Mouse (Mus musculus) right cerebral cortex, postnatal 36 days (tissue): ENCODE data around the gene Sbsn.

ENCODE experiments used
- DNase-seq, 2 experiments: peaks; one replicate each; pipeline ENCODE4 v3.0.0; 2022; ENCODE audit warnings: low spot score in 2 of 2, mixed read lengths in 1 of 2

Gene Sbsn

GRCm38 (mm10) chr7:30757001-30757400 is 5.7 kb downstream of the Sbsn start:
- no peak for DNase-seq

GRCm38 (mm10) chr7:30758853-30759252 is 7.6 kb downstream of the Sbsn start:
- DNase-seq: no peak

DNA sequence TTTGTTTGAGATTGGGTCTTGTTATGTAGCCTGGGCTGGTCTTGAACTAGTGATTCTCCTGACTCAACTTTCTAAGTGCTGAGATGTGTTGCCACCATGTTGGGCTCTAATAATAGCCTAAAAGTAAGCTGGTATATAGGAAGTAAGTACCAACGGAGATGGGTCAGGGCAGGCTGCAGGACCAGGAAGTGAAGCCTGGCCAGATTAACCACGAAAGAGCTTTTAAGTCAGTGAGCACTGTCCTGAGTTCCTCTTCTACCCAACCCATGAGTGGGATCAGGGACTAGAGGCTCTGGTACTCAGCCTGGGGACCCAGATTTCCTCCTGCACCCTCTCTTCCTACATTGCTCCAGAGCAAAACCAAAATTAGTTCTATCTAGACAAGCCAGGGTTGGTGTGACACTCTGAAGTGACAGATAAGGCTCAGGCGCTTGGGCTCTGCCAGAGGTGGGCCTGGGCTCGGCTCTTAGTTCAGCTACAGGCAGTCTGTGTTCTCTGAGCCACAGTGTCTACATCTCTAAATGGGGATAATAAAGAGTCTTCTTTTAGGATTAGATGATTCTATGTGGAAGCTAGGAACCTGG is 10.6 kb downstream of the Sbsn start:
- no peak for DNase-seq

- no peak for DNase-seq
Observed at GRCm38 (mm10) chr7:30763456-30763855, 12.2 kb downstream of the Sbsn start, which contains the start of gene Dmkn. Dmkn (plus strand) TSS chr7:30763756.

DNA sequence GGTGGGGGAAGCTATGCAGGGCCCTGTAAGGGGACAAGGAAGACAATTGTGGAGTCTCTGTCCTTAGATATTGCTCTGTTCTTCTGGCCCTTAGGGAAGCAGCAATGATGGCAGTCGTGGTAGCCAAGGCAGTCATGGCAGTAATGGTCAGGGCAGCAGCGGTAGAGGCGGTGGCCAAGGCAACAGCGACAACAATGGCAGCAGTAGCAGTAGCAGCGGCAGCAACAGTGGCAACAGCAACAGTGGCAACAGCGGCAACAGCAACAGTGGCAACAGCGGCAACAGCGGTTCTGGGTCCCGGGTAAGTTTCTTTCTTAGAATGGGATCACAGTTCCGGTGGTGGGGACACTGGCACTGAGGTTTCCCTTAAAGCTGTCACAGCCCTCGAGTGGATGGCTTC is 13.9 kb downstream of the Sbsn start:
- no peak for DNase-seq

DNA sequence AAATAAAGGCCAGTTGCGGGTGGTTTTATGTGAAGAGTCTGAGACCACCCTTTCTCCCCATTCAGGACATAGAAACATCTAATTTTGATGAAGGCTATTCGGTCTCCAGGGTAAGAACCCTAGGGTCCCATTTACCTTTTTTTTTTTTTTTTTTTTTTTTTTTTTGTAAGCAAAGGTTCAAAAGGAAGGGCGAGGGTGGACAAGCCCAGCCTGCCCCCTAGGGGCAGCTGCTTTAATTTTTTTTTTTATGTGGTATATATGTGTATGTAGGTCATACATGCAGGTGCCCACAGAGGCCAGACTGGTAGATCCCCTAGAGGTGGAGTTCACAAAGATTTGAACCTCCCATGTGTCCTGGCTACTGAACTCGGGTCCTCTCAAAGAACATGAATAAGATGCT is 15.1 kb downstream of the Sbsn start:
- no peak for DNase-seq

DNA sequence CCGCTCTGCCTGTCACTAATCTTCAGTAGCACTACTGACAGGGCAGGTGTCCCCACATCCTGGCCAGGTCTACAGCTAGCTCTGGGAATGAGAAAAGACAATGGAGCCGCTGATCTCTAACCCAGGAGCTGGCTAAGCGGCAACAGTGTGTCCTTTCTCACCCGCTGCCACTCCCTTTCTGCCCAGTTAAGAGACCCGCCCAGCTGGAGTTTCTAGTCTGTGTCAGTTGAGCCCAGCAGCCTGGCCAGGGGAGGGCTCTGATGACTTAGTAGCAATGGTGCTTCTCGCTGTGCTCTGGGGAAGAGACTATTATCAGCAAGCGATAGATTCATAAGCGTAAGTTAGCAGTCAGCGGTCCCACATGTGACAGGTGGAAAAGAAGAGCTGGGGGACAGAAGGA is 18.0 kb downstream of the Sbsn start:
- DNase-seq: no peak

- DNase-seq: no peak
Observed at GRCm38 (mm10) chr7:30776104-30776503, 24.8 kb downstream of the Sbsn start.

DNA sequence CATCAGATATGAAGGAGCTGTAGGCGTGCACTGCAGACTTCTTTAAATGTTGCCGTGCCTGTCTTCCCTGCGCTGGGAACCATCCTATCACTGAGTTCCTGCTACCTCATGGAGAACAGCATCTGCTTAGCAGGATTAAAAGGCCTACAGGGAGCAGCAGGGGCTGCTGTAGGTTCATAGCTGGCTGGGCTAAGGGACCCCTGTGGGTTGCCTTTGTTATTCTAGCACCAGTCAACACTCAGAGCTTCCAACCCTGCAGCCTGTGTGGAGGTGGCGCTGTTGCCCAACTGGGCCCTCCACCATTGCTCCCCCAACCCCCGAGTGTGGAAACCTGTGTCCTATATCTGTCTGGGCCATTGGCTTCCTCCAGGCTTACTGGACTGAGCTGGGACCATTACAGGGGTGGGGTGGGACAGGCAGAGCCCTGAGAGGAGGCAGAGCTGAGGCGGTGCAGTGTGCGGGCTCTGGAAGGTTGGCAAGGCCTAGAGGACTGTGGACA is 25.9 kb downstream of the Sbsn start:
- DNase-seq: no peak

DNA sequence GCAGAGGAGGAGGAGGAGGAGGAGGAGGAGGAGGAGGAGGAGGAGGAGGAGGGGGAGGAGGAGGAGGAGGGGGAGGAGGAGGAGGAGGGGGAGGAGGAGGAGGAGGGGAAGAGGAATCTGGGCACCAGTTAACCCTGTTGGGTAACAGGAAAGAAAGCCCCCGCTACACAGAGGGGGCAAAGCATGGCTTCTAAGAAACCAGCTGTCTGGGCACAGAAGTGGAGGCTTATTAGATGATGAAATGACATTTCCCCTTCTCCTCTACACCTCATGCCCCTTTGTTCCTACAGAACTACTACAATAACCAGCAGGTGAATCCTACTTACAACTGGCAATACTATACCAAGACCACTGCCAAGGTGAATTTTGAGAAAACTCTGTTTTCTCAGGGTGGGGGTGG is 26.6 kb downstream of the Sbsn start:
- DNase-seq: no peak

DNA sequence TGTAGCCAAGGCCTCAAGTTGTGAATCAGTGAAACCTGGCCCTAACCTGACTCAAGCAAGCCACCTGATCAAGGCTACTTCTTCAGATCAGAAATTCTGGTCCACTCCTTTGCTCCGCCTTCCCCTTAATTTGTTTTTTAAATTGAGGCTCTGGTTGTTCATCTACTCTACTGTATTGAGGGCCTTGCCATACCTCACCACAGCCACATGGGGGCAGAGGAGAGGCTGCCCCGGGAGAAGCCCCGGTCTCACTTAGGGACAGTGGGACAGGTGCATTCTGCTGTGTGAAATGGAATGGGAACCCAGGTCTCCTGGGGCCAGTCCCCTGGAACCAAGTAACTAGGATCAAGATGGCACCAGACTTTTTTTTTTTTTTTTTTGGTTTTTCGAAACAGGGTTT is 30.5 kb downstream of the Sbsn start:
- DNase-seq: no peak

GRCm38 (mm10) chr7:30782658-30783057 is 31.4 kb downstream of the Sbsn start:
- no peak for DNase-seq

DNA sequence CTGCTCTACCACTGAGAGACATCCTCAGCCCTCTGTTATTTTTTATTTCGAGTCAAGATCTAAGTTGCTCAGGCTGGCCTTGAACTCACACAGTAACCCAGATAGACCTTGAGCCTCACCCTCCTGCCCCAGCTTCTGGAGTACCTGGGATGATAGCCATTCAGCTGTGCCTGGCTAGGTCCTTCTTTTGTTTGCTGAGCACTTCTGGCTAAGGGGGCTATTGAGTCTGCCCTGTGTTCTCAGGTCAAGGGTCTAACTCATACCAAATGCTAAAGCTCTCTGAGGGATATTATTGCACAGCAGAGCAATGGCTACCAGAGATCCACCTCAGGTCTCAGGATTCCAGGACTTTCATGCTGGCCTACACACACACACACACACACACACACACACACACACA is 33.9 kb downstream of the Sbsn start:
- DNase-seq: no peak

DNA sequence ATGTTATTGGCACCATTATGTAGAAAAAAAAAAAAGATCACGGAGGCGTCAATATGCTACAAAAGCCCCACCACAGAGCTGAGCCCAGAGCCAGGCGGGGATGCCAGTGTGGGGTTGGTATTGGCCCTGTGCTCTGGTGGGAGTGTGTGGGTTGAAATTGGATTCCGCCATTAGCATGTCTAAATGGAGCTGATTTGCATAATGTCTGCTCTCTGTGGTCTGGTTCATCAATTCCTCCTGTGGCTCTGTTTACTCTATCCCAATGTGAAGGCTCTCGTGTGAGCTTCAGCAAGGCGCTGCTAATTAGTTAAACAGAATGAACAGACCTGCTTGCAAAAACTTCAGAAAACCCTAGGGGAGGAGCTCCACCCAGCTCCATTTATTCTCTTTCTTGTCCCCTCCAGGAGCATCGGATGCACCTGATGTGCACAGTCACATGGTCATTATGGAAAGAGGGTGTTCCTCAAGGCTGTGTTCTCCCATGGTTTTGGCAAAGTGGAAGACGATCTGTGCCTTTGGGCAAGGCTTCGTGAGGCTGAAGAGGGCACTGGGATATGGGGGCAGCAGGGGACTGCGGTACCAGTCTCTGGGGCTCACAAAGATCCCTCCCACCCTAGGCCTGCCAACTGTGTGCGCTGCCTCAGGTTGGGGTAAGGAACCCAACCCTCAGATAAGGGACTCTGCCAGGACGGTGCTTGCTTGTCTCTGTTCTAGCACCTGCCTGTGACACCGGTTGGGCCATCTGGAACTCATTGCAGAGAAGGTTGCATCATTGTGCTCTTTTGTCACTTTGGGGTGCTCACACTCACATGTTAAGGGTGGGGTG is 34.7 kb downstream of the Sbsn start:
- DNase-seq: no peak

DNA sequence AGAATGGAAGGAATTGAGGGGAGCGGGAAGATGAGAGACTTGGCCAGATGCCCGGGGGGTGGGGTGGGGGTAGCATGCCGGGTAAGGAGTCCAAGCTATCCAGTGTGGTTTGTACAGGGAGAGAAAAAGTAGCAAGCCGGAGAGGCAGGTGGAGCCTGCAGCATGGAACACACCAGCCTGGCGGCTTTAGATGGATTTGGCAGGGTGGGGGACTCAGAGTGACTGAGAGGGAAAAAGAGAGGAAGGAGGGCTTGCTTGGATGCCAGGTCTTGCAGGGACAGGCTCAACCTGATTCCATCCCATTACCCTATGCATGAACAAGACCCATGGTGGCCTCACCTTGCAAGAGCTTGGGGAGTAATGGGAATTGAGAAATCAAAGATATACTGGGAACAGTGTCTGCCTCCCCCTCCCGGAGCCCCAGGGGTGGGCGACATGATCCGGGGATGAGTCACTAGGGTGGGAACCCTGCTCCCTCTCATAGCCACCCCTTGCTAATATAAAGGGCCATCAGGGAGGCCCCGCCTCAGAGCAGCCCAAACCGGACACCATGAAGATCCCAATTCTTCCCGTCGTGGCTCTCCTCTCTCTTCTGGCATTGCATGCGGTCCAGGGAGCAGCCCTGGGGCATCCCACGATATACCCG is 36.2 kb downstream of the Sbsn start, which contains the start of gene Krtdap:
Gene Krtdap, plus strand, starts transcription at position 520 of the 646 bp plus-strand sequence.
- no peak for DNase-seq

- DNase-seq: no peak
Observed at GRCm38 (mm10) chr7:30790141-30790540, 38.9 kb downstream of the Sbsn start.

GRCm38 (mm10) chr7:30791921-30792320 is 40.6 kb downstream of the Sbsn start:
- DNase-seq: no peak

- no peak for DNase-seq
Observed at GRCm38 (mm10) chr7:30794921-30795320, 43.6 kb downstream of the Sbsn start.

DNA sequence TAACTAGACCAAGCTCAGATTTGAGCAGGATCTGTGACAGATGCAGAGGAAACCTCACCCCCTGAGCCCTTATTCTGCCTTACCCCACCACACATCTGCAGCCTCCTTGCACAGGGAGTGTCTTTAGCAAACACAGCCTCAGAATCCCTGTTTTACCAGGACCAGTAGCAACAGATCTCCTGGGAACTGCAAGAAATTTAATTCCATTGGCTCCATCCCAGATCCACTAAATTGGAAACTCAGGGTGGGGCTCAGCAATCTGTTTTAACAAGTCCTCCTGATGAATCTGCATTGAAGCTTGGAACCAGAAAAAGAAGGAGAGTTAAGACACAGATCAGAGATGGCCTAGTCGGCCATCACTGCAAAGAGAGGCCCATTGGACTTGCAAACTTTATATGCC is 45.5 kb downstream of the Sbsn start:
- DNase-seq: peak in 1 of 2 experiments; percentile 16

DNA sequence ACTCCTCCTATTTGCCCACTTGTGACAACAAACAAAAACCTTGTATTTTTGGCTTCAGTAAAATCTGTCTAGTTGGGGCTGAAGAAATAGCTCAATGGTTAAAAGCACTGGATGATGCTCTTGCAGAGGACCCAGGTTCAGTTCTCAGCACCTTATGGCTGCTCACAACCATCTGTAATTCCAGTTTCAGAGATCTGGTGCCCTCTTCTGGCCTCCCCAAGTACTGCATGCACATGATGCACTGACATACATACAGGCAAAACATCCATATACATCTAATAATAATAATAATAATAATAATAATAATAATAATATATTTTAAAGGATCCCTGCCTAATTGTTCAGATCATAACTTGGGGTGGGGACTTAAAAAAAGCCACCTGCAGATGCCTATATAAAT is 49.4 kb downstream of the Sbsn start:
- no peak for DNase-seq

DNA sequence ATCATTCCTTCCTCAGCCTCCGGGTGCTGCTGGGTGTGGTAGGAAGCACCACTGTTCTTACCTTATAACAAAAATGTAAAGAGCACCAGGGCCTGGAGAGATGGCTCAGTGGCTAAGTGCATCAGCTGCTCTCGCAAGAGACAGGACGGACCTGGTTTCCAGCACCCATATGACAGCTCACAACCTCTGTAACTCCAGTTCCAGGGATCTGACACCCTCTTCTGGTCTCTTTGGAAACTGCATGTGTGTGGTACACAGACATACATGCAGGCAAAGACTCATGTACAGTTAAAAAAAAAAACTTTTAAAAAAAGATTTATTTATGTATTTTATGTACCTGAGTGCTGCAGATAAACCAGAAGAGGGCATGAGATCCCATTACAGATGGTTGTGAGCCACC is 52.0 kb downstream of the Sbsn start:
- DNase-seq: no peak

- no peak for DNase-seq
Observed at GRCm38 (mm10) chr7:30804026-30804715, 52.9 kb downstream of the Sbsn start.
